Mouse (Mus musculus): Measurements from ENCODE around the gene Creb1.
A peak's percentile ranks its signal among the peaks of the same experiment; 100 is the strongest.

Gene Creb1

GRCm38 (mm10) chr1:64532589-64533470, at the start of gene Creb1:
Gene Creb1 (plus strand): TSS chr1:64532645.
- DNase-seq (ENCODE audit: low spot score), result peak; percentile 98

GRCm38 (mm10) chr1:64488521-64489029, 43.9 kb upstream of the Creb1 start:
- DNase-seq (ENCODE audit: low spot score), result no peak

GRCm38 (mm10) chr1:64496803-64497202, 35.6 kb upstream of the Creb1 start:
- DNase-seq (ENCODE audit: low spot score), result no peak

- DNase-seq (ENCODE audit: low spot score), result no peak
Measured at GRCm38 (mm10) chr1:64501382-64502140, 30.9 kb upstream of the Creb1 start.

- DNase-seq (ENCODE audit: low spot score), result no peak
Measured at GRCm38 (mm10) chr1:64508479-64509096, 23.9 kb upstream of the Creb1 start.

GRCm38 (mm10) chr1:64509678-64510077, 22.8 kb upstream of the Creb1 start:
- DNase-seq (ENCODE audit: low spot score), result no peak

GRCm38 (mm10) chr1:64514184-64514583, 18.3 kb upstream of the Creb1 start:
- no peak for DNase-seq (ENCODE audit: low spot score)

- DNase-seq (ENCODE audit: low spot score), result no peak
Measured at GRCm38 (mm10) chr1:64516593-64516992, 15.9 kb upstream of the Creb1 start.

- no peak for DNase-seq (ENCODE audit: low spot score)
Measured at GRCm38 (mm10) chr1:64518480-64518879, 14.0 kb upstream of the Creb1 start.

- no peak for DNase-seq (ENCODE audit: low spot score)
Measured at GRCm38 (mm10) chr1:64519345-64519744, 13.1 kb upstream of the Creb1 start.

GRCm38 (mm10) chr1:64519901-64520300, 12.5 kb upstream of the Creb1 start:
- no peak for DNase-seq (ENCODE audit: low spot score)

- no peak for DNase-seq (ENCODE audit: low spot score)
Measured at GRCm38 (mm10) chr1:64521734-64522133, 10.7 kb upstream of the Creb1 start.

GRCm38 (mm10) chr1:64522637-64523036, 9.8 kb upstream of the Creb1 start:
- DNase-seq (ENCODE audit: low spot score), result no peak

GRCm38 (mm10) chr1:64523117-64523516, 9.3 kb upstream of the Creb1 start:
- DNase-seq (ENCODE audit: low spot score), result no peak

GRCm38 (mm10) chr1:64524661-64525060, 7.8 kb upstream of the Creb1 start:
- DNase-seq (ENCODE audit: low spot score), result no peak

GRCm38 (mm10) chr1:64527626-64528025, 4.8 kb upstream of the Creb1 start:
- DNase-seq (ENCODE audit: low spot score), result no peak

- no peak for DNase-seq (ENCODE audit: low spot score)
Measured at GRCm38 (mm10) chr1:64529781-64530315, 2.6 kb upstream of the Creb1 start.

- no peak for DNase-seq (ENCODE audit: low spot score)
Measured at GRCm38 (mm10) chr1:64531548-64531947, 897 bp upstream of the Creb1 start.

GRCm38 (mm10) chr1:64532067-64532523, 350 bp upstream of the Creb1 start:
- no peak for DNase-seq (ENCODE audit: low spot score)

- peak; percentile 48 for DNase-seq (ENCODE audit: low spot score)
Measured at GRCm38 (mm10) chr1:64533471-64534443, 1.3 kb downstream of the Creb1 start.

GRCm38 (mm10) chr1:64538837-64539367, 6.5 kb downstream of the Creb1 start:
- DNase-seq (ENCODE audit: low spot score), result no peak

Measured in urinary bladder, postnatal 14 days (tissue).